Mouse (Mus musculus) lung, adult 2 months (tissue): Measurements from ENCODE around the gene Zscan21.

Source experiments
- CTCF ChIP-seq: fragments of 200-500 bp; IDR thresholded peaks from 2 replicates; pipeline ENCODE4 v1.5.1; 2011; ENCODE audit warnings: mild to moderate bottlenecking, low read length, control low read depth; ENCODE audit not compliant: insufficient read depth
- POLR2A ChIP-seq: fragments of 200-500 bp; IDR thresholded peaks from 2 replicates; pipeline ENCODE4 v1.6.1; 2011; ENCODE audit warnings: low read depth, mild to moderate bottlenecking, control low read depth, low read length, borderline replicate concordance; ENCODE audit errors: extremely low read depth

DNA sequence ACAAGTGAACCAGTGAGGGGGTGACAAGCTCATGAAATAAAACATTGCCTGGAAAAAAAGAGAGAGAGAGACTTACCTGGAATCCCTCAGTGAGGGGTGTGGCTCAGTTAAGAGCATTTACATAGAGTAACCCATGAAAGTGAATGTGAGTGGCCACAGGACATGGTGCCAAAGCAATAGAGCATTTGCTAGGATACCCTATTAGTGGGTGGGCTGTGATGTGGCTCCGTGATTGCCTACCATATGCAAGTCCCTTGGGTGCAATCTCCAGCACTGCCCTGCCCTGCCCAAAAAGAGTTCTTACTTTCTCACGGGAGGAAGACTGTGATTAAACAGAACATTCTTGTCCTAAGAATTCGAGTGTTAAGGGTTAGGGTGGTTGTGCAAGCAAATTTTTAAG lies 9.6 kb upstream of the Zscan21 start:
- TF ChIP-seq CTCF (no peak), POLR2A (no peak)
